Mouse (Mus musculus) midbrain, embryonic 12.5 days (tissue): ENCODE data around the gene Kdsr. TPM values are rescaled to one million over a fixed set of nuclear protein-coding genes. Genes with fewer than 3 reads are reported as not detected.

Source experiments
- ATAC-seq: fragments of 200-750 bp; cut with Nextera tagmentation; 2 replicates; pipeline ENCODE4 v1.8.0; 2017; ENCODE audit warnings: low read depth, moderate TSS enrichment, moderate library complexity; ENCODE audit not compliant: low FRiP score
- H3K27ac ChIP-seq: fragments of 300-500 bp; sonication (generic); replicated peaks from 2 replicates; pipeline ENCODE4 v1.5.1; 2016; ENCODE audit warnings: mild to moderate bottlenecking
- H3K27me3 ChIP-seq: fragments of 300-500 bp; sonication (generic); 2 replicates; pipeline ENCODE4 v1.6.1; 2016; ENCODE audit warnings: mild to moderate bottlenecking
- H3K36me3 ChIP-seq: fragments of 300-500 bp; sonication (generic); 2 replicates; pipeline ENCODE4 v1.6.1; 2016
- H3K4me1 ChIP-seq: fragments of 300-500 bp; sonication (generic); 2 replicates; pipeline ENCODE4 v1.6.1; 2016
- H3K4me2 ChIP-seq: fragments of 300-500 bp; sonication (generic); replicated peaks from 2 replicates; pipeline ENCODE4 v1.6.1; 2016; ENCODE audit warnings: mild to moderate bottlenecking, moderate library complexity
- H3K4me3 ChIP-seq: fragments of 300-500 bp; sonication (generic); 2 replicates; pipeline ENCODE4 v1.5.1; 2016; ENCODE audit warnings: mild to moderate bottlenecking
- H3K9ac ChIP-seq: fragments of 300-500 bp; sonication (generic); replicated peaks from 2 replicates; pipeline ENCODE4 v1.6.1; 2016; ENCODE audit warnings: mild to moderate bottlenecking, moderate library complexity
- H3K9me3 ChIP-seq: fragments of 300-500 bp; sonication (generic); 2 replicates; pipeline ENCODE4 v1.6.1; 2016; ENCODE audit warnings: mild to moderate bottlenecking
- WGBS: fragments of 180-500 bp; shearing (Covaris S2); methylation state at CpG from one replicate; pipeline ENCODE4 v1.1.7; 2016; 5-methylcytosine and 5-hydroxymethylcytosine counted together
- polyA plus RNA-seq: library from polyadenylated mRNA; unstranded; fragments of >200 nt; fragmentation: Nextera tagmentation; extraction: Ambion mirVana; gene quantifications from 2 replicates; pipeline ENCODE4 v1.2.1, GENCODE M21; 2016

Gene Kdsr
- polyA plus RNA-seq, 1 experiment from 2014 or later, result 9.7 TPM

GRCm38 (mm10) chr1:106764281-106764680 is 4.8 kb upstream of the Kdsr start:
- Histone ChIP-seq H3K36me3 (peaks cover 19% of the 10 kb centered on the region), H3K4me3 (no peak overlapping the region), H3K4me1 (no peaks in the 10 kb centered on the region), H3K9ac (no peak overlapping the region), H3K27me3 (no peaks in the 10 kb centered on the region), H3K27ac (no peak overlapping the region), H3K4me2 (no peak overlapping the region), H3K9me3 (no peaks in the 10 kb centered on the region)
- ATAC-seq, result no peak
- WGBS, result 92% methylated on average over 3 of the region's 3 CpGs

- ATAC-seq, result no peak
- 91% methylated on average over 3 of the region's 3 CpGs for WGBS
- H3K4me3 ChIP-seq, result no peak overlapping the region
These were observed 1.2 kb upstream of the Kdsr start for GRCm38 (mm10) chr1:106760750-106761149.

GRCm38 (mm10) chr1:106758734-106759571 is 574 bp downstream of the Kdsr start:
- H3K4me2 ChIP-seq, result peak overlapping the region; percentile 95
- peaks cover 11% of the 10 kb centered on the region for H3K4me1 ChIP-seq
- WGBS, result 5% methylated on average over 34 of the region's 34 CpGs
- H3K36me3 ChIP-seq, result 0 out of 2 replicates have a peak, but pooled peaks cover 3% of the 10 kb centered on the region
- H3K4me3 ChIP-seq, result peak overlapping the region; percentile 66
- H3K9ac ChIP-seq, result peak overlapping the region; percentile 72
- H3K27ac ChIP-seq, result peak overlapping the region; percentile 69
- ATAC-seq, result peak; percentile 31
- no peaks in the 10 kb centered on the region for H3K27me3 ChIP-seq
- no peaks in the 10 kb centered on the region for H3K9me3 ChIP-seq

More at GRCm38 (mm10) chr1:106760750-106761149, 1.2 kb upstream of the Kdsr start:
- Histone ChIP-seq H3K36me3 (no peaks in the 10 kb centered on the region), H3K4me1 (peaks cover 11% of the 10 kb centered on the region), H3K27ac (no peak overlapping the region), H3K4me2 (no peak overlapping the region), H3K27me3 (no peaks in the 10 kb centered on the region), H3K9me3 (no peaks in the 10 kb centered on the region), H3K9ac (no peak overlapping the region)

- WGBS, result 90% methylated on average over 4 of the region's 4 CpGs
- Histone ChIP-seq H3K4me1 (peaks cover 11% of the 10 kb centered on the region), H3K9ac (no peak overlapping the region), H3K4me3 (no peak overlapping the region), H3K4me2 (no peak overlapping the region), H3K36me3 (0 out of 2 replicates have a peak, but pooled peaks cover 3% of the 10 kb centered on the region), H3K27me3 (no peaks in the 10 kb centered on the region), H3K27ac (no peak overlapping the region), H3K9me3 (no peaks in the 10 kb centered on the region)
- no peak for ATAC-seq
These were observed 2.9 kb downstream of the Kdsr start for GRCm38 (mm10) chr1:106756633-106757032.

- Histone ChIP-seq H3K9ac (no peak overlapping the region), H3K27ac (no peak overlapping the region), H3K27me3 (no peaks in the 10 kb centered on the region), H3K4me2 (no peak overlapping the region), H3K9me3 (no peaks in the 10 kb centered on the region), H3K4me3 (no peak overlapping the region), H3K36me3 (peaks cover 11% of the 10 kb centered on the region), H3K4me1 (no peaks in the 10 kb centered on the region)
- 97% methylated on average over 5 of the region's 5 CpGs for WGBS
- no peak for ATAC-seq
These were observed 7.5 kb downstream of the Kdsr start for GRCm38 (mm10) chr1:106752013-106752412.

GRCm38 (mm10) chr1:106750656-106751055 is 8.9 kb downstream of the Kdsr start:
- no peaks in the 10 kb centered on the region for H3K27me3 ChIP-seq
- H3K4me2 ChIP-seq, result no peak overlapping the region
- no peak overlapping the region for H3K27ac ChIP-seq
- peaks cover 21% of the 10 kb centered on the region for H3K36me3 ChIP-seq
- no peaks in the 10 kb centered on the region for H3K4me1 ChIP-seq
- H3K4me3 ChIP-seq, result no peak overlapping the region
- no peaks in the 10 kb centered on the region for H3K9me3 ChIP-seq
- H3K9ac ChIP-seq, result no peak overlapping the region
- 93% methylated on average over 1 of the region's 1 CpGs for WGBS
- no peak for ATAC-seq

DNA sequence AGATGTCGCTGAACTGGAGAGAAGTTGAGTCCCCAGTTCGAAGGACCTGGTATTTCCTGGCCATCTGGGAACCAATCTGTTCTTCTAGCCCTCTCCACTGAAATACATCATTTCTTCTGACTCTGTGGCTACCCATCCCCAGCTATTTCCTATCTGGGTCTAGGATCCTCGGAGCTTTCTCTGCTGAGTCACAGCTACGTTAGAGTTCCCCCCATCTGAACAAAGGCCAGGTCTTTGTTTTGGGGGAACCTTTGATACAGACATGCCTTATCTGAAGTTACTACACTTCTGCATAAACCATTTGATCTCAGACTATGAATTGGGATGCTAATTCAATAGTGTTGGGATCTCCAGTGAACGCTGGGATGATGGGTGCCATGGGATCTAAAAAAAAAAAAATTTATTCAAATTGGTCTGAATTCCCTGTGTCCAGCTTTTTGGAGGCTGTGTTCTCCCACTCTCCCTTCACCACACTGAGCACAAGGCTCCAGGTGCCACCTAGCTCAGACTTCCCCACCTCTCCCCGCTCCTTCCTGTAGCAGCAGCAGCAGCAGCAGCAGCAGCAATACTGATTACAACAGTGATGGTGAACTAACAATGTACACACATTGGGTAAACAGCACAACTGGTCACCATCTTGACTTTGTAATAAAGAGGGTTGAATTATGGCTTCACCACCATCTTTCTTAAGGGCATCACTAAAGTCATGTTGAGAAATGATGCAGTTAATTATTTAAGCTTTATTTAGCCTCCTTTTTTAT is 10.8 kb downstream of the Kdsr start:
- Histone ChIP-seq H3K27ac (no peak overlapping the region), H3K4me3 (no peak overlapping the region), H3K36me3 (peaks cover 18% of the 10 kb centered on the region), H3K4me1 (no peaks in the 10 kb centered on the region), H3K9me3 (no peaks in the 10 kb centered on the region), H3K4me2 (no peak overlapping the region), H3K27me3 (no peaks in the 10 kb centered on the region), H3K9ac (no peak overlapping the region)
- 93% methylated on average over 6 of the region's 6 CpGs for WGBS
- no peak for ATAC-seq

GRCm38 (mm10) chr1:106742980-106743379 is 16.5 kb downstream of the Kdsr start:
- 90% methylated on average over 6 of the region's 6 CpGs for WGBS
- Histone ChIP-seq H3K36me3 (peaks cover 22% of the 10 kb centered on the region), H3K4me2 (no peak overlapping the region), H3K4me1 (no peaks in the 10 kb centered on the region), H3K4me3 (no peak overlapping the region), H3K9me3 (no peaks in the 10 kb centered on the region), H3K27ac (no peak overlapping the region), H3K9ac (no peak overlapping the region), H3K27me3 (no peaks in the 10 kb centered on the region)
- no peak for ATAC-seq

- H3K27ac ChIP-seq, result no peak overlapping the region
- no peaks in the 10 kb centered on the region for H3K9me3 ChIP-seq
- ATAC-seq, result no peak
- no peak overlapping the region for H3K4me3 ChIP-seq
- WGBS, result 96% methylated on average over 4 of the region's 4 CpGs
- no peak overlapping the region for H3K9ac ChIP-seq
- H3K27me3 ChIP-seq, result no peaks in the 10 kb centered on the region
- no peaks in the 10 kb centered on the region for H3K4me1 ChIP-seq
- no peak overlapping the region for H3K4me2 ChIP-seq
- peaks cover 4% of the 10 kb centered on the region; the same call in 1 of the 2 replicates for H3K36me3 ChIP-seq
These were observed 18.8 kb downstream of the Kdsr start for GRCm38 (mm10) chr1:106740735-106741134.

- Histone ChIP-seq H3K27me3 (no peaks in the 10 kb centered on the region), H3K36me3 (peaks cover 4% of the 10 kb centered on the region; the same call in 1 of the 2 replicates), H3K4me1 (no peaks in the 10 kb centered on the region), H3K9me3 (no peaks in the 10 kb centered on the region), H3K4me2 (no peak overlapping the region), H3K27ac (no peak overlapping the region), H3K4me3 (no peak overlapping the region), H3K9ac (no peak overlapping the region)
- 88% methylated on average over 5 of the region's 5 CpGs for WGBS
- no peak for ATAC-seq
These were observed 19.7 kb downstream of the Kdsr start for GRCm38 (mm10) chr1:106739810-106740209.

DNA sequence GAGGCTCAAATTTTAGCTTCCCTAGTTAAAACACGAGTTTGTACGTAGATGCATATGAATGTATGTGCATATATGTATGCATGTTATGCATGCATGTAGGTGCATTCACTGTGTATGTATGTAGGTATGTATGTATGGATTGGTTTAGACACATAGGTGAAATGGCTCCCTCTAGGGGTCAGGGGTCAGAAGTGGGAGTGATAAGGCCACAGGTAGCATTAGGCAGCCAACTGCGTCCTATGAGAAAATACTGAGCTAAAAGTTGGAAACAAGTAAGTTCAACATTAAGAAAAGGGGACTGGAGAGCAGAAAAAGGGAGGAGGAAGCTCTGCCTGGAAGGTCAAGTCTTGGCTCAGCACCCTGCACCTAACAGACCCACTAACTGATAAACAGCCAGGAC is 21.4 kb downstream of the Kdsr start:
- no peak overlapping the region for H3K4me2 ChIP-seq
- peaks cover 4% of the 10 kb centered on the region; the same call in 1 of the 2 replicates for H3K36me3 ChIP-seq
- no peaks in the 10 kb centered on the region for H3K4me1 ChIP-seq
- H3K27me3 ChIP-seq, result no peaks in the 10 kb centered on the region
- ATAC-seq, result no peak
- H3K9ac ChIP-seq, result no peak overlapping the region
- no peak overlapping the region for H3K4me3 ChIP-seq
- 88% methylated on average over 3 of the region's 3 CpGs for WGBS
- no peak overlapping the region for H3K27ac ChIP-seq
- H3K9me3 ChIP-seq, result no peaks in the 10 kb centered on the region

GRCm38 (mm10) chr1:106736211-106736610 is 23.3 kb downstream of the Kdsr start:
- no peak overlapping the region for H3K9ac ChIP-seq
- H3K9me3 ChIP-seq, result no peaks in the 10 kb centered on the region
- peaks cover 4% of the 10 kb centered on the region; the same call in 1 of the 2 replicates for H3K36me3 ChIP-seq
- no peaks in the 10 kb centered on the region for H3K4me1 ChIP-seq
- H3K27me3 ChIP-seq, result no peaks in the 10 kb centered on the region
- WGBS, result 92% methylated on average over 8 of the region's 8 CpGs
- H3K4me2 ChIP-seq, result no peak overlapping the region
- no peak for ATAC-seq
- H3K27ac ChIP-seq, result no peak overlapping the region
- no peak overlapping the region for H3K4me3 ChIP-seq
